Mouse (Mus musculus): ENCODE data around the gene Pole3.
"Not testable (repeated sequence)": the region's sequence is repeated elsewhere in the genome, so short reads cannot be mapped to it uniquely, and the experiment has no call there.

The Pole3 gene

GRCm38 (mm10) chr4:62495946-62496345 is 28.9 kb downstream of the Pole3 start:
- in situ Hi-C loops (cut with MboI; ENCODE audit: low sequenced_read_pairs), result no loop called here

- in situ Hi-C loops (cut with MboI; ENCODE audit: low sequenced_read_pairs), result no loop called here
These were observed 30.6 kb downstream of the Pole3 start for GRCm38 (mm10) chr4:62494230-62494629.

- in situ Hi-C loops (cut with MboI; ENCODE audit: low sequenced_read_pairs), result no loop called here
These were observed 32.2 kb downstream of the Pole3 start for GRCm38 (mm10) chr4:62492682-62493081.

GRCm38 (mm10) chr4:62487914-62488313 is 37.0 kb downstream of the Pole3 start:
- in situ Hi-C loops (cut with MboI; ENCODE audit: low sequenced_read_pairs), result no loop called here

- in situ Hi-C loops (cut with MboI; ENCODE audit: low sequenced_read_pairs), result no loop called here
These were observed 37.7 kb downstream of the Pole3 start for GRCm38 (mm10) chr4:62487172-62487571.

- in situ Hi-C loops (cut with MboI; ENCODE audit: low sequenced_read_pairs), result no loop called here
These were observed 38.6 kb downstream of the Pole3 start for GRCm38 (mm10) chr4:62486162-62486696.

DNA sequence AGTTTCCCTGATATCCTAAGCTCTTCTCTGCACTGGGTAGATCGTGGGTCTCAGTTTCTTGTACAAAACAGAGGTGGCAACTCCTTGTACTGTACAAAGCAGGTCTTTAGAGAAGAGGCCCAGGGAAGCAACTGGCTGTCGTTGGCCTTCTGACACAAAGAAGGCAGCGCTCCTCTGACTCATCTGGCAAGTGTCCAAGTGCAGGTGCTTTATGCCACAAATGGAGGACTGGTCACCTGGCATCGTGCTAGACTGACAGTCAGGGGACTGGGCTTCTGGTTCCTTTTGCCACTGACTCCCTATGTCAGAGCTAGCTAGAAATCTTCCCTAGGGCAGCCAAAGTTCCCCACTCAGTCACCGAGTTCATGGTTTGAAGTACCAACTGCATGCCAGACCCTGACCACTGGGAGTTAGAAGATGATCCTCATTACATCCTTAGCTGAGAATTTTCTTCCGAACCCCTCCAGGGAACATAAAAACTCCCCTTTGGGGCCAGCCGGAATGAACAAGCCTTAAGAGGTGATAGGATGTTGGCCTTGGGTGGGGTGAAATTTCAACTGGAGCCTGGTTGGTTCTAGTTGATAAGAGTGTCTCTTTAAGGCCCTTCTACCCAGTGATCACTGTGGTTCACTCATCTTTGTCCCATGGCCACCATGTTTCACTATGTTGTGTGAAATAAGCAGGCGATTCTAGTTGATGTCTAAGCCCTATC is 39.3 kb downstream of the Pole3 start:
- in situ Hi-C loops (cut with MboI; ENCODE audit: low sequenced_read_pairs), result no loop called here

DNA sequence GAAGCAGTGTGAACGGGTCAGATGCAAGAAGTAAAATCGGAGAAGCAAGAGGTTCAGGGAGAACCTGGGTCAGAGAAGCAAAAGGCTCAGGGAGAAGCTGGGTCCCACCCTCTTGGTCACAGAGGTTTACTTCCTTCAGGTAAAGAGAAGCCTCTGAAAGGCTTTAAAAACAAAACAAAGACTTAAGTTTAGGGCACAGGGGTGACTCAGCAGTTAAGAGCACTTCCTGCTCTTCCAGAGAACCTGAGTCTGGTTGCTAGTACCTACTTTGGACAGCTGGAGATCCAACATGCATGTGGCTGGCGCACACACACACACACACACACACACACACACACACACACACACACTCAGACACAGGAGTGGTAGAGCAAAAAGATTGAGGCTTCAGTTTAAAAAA is 39.9 kb downstream of the Pole3 start:
- in situ Hi-C loops (cut with MboI; ENCODE audit: low sequenced_read_pairs), result no loop called here

DNA sequence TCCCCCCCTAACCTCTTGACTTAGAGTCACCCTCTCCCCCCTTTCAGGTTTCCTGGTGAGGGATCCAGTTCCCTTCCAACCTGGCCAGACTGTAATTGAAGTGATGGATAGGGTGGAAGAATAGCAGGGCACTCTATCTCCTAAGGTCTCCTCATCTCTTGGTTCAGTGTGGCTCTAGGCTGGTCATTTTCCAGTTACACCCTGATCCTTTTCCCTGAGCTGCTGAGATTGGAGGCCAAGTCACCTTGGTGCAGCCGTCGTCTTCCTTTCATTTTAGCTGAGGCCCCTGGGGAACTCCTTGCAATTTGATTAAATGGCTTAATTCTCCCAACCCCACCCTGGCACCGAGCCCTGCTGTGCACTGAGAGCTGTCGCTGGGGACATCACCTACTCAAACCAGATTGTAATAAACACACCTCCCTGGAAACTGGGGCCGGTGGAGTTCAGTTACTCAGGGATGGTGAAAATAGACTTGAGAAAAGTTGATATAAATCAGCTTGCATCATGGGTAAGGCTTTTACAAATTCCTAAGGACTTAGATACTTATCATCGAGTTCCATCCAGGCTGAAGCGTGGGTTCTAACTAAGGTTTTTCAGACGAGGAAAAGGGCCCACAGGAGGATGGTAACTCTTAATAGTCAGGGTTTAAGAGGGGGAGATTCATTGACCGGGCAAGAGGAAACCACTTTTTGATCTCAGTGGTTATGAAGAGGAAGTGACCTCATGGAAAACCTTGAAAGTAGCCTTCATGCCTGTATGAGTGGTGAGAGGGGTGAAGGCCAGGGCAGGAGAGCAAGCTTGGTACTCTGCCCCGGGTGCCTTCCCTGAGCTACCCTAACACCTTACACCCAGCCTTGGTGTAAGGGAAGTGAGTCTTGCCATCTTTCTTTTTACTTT is 43.9 kb downstream of the Pole3 start:
- in situ Hi-C loops (cut with MboI; ENCODE audit: low sequenced_read_pairs), result no loop called here

- in situ Hi-C loops (cut with MboI; ENCODE audit: low sequenced_read_pairs), result no loop called here
These were observed 44.7 kb downstream of the Pole3 start, which contains the start of gene Bspry for GRCm38 (mm10) chr4:62479937-62480708. TSS of gene Bspry (plus strand) at chr4:62480053.

- in situ Hi-C loops (cut with MboI; ENCODE audit: low sequenced_read_pairs), result not testable (repeated sequence)
These were observed 45.3 kb downstream of the Pole3 start for GRCm38 (mm10) chr4:62479593-62479936.

- in situ Hi-C loops (cut with MboI; ENCODE audit: low sequenced_read_pairs), result no loop called here
These were observed 47.2 kb downstream of the Pole3 start for GRCm38 (mm10) chr4:62477542-62478244.

DNA sequence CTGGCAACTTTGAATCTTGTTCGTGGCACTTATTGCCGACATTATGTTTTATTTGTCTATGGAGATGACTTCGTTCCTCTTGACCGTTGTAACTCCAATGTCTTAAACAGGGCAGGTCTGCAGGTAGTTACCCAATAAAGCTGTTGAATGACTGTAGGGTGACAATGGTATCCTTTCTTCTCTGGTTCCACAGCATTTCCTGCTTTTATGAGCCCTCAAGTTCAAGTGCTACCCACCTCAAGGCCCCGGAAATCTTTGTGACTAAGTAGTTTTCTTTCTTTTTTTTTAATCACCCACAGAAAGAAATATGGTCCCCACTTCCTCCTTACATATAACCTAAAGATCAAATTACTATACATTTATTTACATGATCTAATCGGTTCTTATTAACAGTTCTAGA is 49.1 kb downstream of the Pole3 start:
- in situ Hi-C loops (cut with MboI; ENCODE audit: low sequenced_read_pairs), result no loop called here

GRCm38 (mm10) chr4:62475131-62475530 is 49.7 kb downstream of the Pole3 start:
- in situ Hi-C loops (cut with MboI; ENCODE audit: low sequenced_read_pairs), result no loop called here
